Mouse (Mus musculus): ENCODE results near the gene Foxo1.

- TF ChIP-seq CTCF (IDR thresholded peaks at IDR 0.05; ENCODE audit: insufficient read depth, low read depth, low read length) (no peak), POLR2A (IDR thresholded peaks at IDR 0.05; ENCODE audit: insufficient read depth, low read depth, low read length) (no peak)
Observed at GRCm38 (mm10) chr3:52345881-52346280, 77.7 kb downstream of the Foxo1 start.

Measured in olfactory bulb, adult 2 months (tissue).